Mouse (Mus musculus) cerebellum, adult 9-11 months (tissue): Measurements from ENCODE around the gene Rapgef4.
A peak's percentile ranks its signal among the peaks of the same experiment; 100 is the strongest.

Source experiments
- DNase-seq: peaks from one replicate; pipeline ENCODE4 v3.0.0; 2022

Gene Rapgef4

DNA sequence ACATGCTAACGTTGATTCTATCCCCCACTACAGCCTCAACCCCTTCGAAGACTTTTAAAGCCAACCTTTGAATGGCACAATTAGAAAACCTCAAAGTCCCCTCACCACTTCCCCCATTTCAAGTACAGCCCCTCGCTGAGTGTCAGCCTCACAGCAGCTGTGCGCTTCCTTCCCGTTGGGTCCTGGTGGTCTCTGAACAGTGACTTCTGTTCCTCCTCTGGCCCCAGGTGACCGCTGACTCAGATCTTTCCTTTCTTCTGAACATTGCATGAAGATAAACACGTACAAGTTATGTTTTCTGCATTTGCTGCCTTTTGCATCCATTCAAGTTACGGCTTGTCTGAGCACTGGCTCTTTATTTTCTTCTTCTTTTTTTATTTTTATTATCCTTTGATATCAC, 98.1 kb downstream of the Rapgef4 start:
- no peak for DNase-seq

DNA sequence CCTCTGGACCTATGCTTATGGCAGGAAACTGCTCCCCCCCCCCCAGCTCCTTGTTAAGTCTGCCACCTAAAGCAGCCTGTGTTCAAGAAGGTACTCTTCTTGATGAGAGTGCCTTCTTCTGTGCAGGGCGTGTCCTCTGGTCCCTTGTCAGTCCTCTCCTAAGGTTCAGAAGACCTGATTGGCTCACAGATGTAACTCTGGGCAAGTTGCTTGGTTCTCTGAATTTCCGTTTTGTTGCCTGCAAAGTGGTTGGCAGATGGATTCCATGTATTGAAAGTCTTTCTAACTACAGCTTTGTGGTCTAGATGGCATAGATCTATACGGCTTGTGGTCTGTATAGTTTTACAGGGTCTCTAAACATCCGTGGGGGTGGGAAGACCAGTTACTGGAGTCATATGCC, 101.8 kb downstream of the Rapgef4 start:
- DNase-seq, result no peak

DNA sequence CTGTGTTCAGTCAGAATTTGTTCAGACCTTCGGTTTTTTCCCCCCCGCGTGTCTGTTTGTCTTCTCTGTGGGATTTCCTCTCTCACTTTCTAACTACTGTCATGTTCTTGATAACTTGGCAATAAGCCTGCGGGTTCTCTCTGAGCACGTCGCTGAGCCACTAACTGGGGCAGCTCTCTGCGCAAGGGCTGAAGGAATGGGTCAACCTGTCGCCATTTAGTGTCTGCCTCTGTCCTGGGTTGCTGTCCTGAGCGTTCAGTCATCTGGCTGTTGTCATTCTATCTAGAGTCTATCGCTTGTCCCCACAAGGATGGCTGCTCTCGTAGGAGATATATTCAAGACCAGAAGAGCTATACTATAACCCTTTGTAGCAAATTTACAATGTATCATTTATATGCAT, 107.8 kb downstream of the Rapgef4 start:
- no peak for DNase-seq

DNA sequence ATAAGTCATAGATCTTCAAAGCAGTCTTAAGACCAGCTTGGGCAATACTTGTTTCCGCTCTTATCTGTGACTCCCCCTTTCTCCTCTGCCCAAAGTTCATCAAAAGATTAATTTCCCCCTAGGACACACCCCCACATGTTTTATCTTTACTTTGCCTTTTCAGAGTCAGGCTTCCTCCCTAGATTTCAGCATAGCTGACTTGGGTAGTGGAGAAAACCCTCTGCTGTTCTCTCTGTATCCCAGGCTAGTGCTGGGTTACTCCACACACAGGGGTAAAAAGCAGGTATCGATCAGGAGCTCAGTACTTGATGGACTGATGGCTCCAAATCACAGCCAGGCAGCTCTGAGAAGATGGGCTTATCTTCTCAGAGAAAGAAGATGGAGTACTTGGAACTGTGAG, 109.0 kb downstream of the Rapgef4 start:
- DNase-seq, result no peak

DNA sequence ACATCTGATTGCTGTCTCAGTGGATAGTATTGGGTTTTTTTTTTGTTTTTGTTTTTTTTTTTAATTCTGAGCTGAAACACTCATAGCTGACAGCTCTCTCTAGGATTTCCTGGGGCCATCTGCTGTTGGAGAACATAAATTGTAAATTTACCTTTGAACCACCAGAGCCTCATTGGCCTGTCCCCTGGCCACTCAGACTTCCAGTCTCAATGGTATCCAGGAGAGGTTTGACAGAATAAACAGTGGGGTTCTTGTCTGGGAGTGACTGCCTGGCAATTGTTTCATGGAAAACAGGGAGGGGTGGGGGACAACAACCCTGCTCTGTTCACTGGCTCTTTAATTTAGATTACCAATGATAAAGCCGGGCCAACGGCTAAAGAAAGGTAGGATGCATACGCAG, 111.0 kb downstream of the Rapgef4 start:
- DNase-seq, result no peak

DNA sequence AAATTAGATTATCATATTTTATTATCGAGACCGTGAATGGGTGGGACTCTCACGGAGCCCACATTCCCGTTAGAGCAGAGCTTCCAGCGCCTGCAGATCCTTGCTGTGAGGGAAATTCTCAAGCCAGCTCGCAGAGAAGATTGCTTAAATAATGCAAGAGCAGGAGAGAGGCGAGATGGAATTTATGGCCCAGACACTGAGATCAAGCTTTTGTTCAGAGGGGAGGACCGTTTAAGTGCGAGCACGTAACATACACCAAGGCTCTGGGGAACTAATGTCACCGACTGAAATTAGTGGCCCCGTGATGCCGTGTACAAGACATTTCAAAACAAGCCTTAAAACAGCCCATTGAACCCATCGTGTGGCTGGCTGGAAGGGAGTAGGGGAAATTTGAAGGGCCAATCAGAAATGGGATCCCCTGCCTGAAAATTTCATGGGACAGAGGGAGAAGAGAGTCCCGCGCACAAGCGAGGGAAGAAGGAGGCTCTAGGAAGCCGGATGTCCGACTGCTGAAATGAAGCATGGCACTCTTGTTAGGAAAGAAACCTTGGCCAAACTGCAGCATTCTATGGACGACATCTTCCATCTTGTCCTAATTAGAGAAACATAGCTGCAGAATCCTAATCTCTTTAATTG, 112.5 kb downstream of the Rapgef4 start:
- DNase-seq, result no peak

DNA sequence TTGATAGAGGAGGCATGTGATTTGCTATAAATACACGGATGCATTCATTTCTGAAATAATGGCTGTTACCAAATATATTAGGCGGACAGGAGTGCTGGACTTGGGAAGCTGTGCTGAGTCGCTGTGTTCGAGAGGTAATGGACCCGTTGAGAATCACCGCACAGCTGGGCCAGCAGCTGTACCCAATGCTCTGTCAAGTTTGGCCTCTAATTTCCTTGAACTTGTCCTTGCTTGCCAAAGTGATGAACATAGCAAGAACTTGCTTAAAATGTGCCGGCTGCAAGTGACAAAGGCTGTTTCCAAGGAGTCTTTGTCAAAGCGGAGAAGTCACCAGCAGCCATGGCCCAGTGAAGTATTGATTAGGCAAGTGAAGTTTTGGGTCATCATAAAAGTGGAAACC, 113.0 kb downstream of the Rapgef4 start:
- no peak for DNase-seq

DNA sequence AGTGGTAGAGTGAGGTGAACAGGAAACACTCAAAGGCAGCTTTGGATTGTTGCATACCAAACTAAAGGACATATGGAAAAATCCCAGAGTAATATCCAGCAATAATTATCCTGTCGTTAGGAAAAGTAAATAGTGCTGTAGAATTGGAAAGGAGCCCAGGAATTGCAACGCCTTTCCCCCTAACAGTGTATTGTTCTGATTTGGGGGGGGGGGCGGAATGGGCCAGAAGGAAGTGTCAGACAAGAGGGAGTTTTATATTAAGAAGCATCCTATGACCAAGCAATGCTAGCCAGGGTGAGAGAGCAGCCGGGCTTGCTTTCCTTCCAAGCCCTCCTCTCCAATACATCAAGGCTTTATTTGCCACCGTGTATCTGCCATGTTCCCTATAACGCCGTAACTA, 113.4 kb downstream of the Rapgef4 start:
- DNase-seq, result no peak

DNA sequence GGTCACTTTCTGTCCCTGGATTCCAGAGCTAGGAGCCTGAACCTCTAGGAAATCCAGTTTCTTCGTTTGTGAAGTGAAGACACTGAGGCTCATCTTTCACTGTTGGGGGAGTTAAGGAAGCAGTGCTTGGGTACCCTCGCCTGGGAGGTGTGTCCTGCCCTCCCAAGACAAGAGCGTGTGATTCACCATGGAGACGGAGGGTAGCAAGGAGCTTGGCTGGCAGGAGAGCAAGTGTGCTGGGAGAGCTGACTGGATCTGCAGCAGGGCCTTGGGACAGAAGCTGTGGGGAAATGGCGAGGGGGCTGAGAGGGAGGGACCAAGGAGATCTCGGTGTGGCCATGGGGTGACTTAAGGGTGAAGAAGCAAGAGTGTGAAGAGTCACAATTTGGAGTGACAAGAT, 114.0 kb downstream of the Rapgef4 start:
- no peak for DNase-seq

DNA sequence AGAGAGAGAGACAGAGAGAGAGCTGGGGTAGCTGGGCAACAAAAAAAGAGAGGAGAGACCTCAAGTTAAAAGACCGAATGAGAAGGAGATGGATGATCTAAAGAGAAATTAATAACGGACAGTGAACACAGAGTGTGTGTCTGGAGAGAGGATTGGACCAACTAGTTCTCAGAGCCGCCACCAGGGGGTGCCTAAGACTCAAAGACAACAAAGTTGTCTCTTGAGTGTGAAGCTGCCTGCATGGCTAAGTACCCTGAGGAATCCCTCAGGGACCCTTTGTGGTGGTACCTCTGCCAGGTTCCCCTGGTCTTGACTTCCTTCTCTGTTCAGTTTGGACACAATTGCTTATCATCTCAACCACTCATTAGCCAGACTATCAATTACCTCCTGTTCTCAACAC, 115.3 kb downstream of the Rapgef4 start:
- no peak for DNase-seq

DNA sequence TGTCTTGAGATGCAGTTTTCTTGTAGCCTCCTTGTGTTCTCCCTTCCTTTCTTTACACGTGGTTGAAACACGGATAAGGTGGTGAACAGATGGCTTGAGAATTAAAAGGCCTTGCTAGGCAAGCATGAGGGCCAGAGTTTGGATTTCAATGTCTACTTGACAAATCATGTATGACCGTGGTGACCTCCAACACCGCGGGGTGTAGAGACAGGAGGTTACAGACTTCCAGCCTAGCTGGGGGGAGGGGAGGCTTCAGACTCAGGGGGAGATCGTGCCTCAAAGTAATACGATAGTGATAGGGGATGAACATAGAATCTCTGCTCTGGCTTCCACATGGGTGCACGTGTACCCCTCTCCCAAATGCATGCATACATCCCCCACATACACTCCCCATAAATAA, 117.3 kb downstream of the Rapgef4 start:
- no peak for DNase-seq

DNA sequence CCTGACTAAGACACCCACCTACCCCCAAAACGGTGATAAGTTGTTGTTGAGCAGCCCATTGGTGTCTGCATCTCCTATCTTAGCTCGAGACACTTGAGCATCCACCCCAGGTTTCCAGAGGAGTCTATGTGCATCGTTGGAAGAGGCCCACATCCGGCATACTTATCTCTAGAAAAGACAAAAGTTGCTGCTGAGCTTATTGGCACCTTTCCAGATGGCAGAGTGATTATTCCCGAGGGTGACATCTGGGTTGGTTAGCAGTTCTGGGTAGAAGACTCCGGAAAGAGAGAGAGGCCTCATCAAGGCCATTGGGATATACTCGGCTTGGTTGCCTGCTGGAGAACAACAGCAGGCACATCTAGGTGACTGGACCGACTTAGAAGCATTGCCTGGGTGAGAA, 123.6 kb downstream of the Rapgef4 start:
- DNase-seq, result no peak

DNA sequence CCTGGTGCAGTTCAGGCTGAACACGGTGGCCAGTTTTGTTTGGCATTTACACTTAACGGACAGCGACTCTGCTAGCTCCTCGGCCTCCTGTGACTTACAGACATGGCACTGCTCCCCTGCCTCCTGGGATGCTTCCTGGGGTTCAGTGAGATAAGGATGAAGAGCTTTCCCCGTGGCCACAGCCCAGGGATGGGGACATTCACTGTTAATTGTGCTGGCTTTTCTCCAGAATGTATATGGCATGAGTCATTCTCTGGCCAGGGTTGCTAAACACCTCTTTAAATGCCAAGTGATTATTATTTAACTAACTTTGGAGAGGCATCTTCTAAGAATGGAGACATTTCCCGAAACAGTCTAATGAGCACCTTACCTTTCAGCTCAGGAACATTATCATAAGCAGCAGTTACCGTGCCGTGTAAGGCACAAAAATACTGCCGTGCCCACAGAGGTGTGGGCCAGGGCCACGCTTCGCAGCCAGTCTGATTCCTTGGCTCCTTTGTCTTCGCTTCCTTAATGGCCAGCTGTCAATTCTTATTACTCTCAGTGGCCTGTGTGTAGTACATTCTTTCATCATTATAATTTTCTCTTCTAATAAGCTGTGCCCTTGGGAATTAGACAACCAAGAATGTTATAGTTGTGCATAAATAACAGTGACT, 126.6 kb downstream of the Rapgef4 start:
- DNase-seq, result peak; percentile 47

DNA sequence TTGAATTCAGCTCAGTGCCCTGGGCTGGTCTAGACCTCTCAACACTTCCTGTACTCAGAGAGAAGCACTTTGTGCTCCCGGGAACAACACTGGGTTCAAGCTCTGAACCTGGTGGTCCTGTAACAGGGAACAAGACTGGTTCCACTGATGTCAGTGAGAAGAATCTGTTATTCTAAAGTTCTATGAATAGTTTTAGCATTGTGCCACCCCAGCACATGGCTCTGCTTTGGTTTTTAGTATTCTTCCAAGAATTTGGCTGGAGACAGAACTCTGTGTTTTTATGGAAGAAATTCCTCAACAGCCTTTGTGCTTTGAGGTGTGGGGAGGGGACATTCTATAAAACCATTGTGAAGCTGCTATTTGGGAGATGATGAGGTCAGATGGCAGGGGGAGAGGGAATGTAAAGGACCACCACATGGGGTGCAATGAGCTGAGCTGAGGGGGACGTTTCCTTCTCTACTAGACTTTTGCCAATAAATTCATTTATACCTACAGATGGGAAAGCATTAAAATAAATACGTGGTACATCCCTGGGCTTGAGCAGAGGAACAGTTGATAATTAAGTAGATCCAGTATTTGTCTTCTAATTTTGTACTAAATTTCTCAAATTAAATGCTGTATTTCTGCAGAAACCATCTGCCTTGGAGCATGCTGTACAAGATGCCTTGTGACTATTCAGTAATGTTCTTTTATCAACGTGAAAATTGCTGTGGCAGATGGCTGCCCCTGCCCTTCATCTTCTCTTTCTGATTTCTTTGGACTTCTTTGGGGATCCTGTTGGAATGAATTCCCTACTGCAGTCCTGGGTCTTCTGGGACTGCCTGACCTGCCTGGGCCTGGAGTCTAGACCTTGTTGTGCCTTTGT, 127.6 kb downstream of the Rapgef4 start:
- DNase-seq, result no peak

DNA sequence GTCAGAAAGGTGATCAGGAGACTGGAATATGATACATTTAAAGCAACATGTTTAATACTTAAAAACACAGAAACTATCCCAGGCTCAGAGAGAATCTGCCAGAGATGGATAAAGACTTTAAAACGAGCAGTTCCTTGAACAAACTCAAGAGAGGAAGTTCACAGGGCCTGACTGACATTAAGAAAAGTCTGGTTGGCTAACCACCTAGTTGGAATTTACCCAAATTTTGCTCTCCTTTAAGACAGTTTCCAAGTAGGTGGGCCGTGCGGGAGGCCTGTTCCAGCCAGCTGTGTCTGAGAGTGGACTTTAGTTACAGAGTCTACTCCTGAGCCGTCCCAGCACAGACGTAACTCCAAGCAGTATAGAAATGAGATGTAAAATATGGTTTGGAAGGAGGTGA, 129.4 kb downstream of the Rapgef4 start:
- no peak for DNase-seq

DNA sequence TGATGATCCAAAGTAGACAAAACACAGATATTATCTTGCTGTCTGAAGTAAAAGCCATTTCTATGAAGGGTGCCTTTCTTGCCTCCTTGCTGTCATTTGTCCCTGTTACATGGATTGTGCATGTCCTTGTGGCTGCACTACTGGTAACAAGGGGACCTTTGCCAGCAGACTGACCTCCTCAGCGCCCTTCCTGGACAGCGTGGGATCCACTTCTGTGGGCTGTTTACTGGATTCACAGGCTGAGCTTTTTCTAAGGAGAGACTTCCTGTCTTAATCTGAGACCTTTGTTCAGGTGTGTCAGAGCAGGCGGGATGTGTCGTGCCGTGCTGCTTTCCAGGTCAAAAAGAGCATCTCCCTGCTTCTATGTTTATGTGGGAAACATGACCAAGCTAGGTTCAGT, 132.7 kb downstream of the Rapgef4 start:
- DNase-seq, result no peak

DNA sequence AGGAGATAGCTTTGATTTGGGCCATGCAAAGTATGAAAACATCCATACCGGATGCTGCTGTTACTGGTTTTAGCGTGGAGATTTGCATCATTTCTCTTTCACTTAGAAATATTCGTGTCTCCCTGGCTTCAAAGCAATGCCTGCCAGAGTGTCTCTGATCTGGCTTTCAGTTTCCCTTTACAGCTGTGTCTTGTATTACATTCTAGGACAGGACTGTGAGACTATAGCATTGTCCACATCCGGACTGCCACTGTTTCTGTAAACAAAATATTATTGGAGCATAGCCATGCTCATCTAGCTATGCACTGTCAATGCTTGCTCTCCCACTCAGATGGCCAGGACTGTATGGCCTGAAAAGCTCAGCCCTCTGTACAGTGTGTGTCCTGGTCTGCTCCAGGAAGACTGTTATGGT, 133.1 kb downstream of the Rapgef4 start:
- no peak for DNase-seq

DNA sequence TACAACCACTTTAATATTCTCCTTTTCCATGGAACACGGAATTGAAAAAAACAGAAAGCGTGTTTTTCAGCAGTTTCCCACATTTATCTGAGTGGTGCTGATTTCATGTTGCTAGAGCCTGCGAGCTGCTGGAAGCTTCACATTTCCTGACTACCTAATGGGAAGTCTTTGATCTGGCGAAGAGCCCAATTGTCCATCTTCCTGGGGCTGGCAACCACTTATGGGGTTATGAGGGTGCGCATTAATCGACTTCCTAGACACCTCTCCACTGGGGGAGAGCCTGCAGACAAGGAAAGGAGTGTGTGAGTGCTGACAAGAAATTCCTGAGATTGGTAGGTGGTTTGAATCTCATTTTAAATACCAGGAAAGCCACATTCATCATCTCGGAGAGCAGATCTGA, 135.1 kb downstream of the Rapgef4 start:
- DNase-seq, result peak; percentile 61

DNA sequence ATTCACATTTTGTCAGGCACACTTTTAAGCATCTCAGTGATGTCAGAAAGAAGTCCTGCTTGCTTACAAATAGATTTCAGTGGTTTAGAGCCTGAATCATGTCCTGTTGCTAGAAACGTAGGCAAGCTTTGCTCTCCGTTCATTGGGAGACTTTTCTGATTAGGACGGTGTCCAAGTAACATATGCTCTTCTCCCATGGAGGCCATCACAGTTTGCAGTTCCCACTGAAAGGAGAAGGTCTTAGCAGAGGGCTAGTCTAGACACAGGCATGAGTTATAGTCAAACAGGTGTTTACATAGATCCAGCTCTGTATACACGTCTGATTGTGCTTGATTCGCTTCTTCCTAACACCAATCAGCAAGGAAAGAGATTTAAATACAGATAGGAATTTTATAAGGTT, 135.7 kb downstream of the Rapgef4 start:
- peak; percentile 65 for DNase-seq

DNA sequence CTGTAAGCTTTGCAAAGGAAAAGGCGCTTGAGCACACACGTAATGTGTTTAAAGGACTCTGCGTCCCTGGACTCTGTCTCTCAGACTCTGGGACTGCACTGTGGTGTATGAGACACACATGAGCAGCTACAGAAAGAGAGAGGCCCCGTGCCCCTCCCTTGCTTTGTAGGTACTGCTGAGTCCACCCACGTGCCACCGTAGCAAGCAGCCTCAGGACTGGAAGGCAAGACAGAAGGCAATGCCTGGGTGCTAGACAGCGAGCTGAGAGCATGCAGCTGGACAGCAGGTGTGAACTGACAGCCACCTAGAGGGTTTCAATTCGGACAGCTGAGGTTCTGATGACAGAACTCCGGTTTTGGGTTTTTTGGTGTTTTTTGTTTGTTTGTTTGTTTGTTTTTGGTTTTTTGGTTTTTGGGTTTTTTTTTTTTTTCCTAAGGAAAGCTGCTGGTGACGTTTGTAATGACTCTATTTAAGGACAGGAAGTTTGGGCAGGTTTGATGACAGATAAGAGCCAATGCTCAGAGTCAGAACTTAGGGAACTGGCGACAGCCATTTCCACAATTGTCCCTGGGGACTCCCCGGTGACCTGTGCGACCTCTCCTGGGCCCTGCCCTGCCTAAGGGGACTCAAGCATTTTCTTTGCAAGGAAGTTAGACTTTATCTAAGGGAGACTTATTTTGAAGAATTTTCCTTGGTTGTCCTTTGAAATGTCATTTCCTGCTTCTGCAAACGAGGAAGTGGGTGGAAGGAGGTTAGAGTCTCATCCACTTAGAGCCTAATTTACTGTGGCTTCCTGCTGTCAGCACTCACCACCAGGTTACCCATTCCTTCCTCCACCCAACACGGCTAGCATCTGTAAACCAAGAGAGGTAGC, 136.3 kb downstream of the Rapgef4 start:
- no peak for DNase-seq

DNA sequence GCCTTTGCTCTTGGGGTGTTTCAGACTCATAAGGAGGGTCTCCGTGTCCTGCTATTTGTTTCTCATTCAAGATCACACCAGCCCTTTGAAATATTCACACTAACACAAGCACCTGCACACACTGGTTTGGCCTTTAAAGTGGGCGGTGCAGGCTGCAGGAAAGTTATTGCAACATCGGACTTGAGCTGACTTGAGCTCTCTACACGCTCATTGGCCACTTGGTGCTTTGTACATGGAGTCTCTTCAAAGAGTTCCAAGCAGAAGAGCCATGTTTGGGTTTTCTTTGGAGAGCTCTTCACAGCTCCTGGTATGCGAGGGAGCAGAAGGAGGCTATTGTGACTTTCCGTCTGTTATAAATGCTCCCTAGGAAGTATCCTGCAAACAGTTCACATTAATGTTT, 139.2 kb downstream of the Rapgef4 start:
- no peak for DNase-seq

DNA sequence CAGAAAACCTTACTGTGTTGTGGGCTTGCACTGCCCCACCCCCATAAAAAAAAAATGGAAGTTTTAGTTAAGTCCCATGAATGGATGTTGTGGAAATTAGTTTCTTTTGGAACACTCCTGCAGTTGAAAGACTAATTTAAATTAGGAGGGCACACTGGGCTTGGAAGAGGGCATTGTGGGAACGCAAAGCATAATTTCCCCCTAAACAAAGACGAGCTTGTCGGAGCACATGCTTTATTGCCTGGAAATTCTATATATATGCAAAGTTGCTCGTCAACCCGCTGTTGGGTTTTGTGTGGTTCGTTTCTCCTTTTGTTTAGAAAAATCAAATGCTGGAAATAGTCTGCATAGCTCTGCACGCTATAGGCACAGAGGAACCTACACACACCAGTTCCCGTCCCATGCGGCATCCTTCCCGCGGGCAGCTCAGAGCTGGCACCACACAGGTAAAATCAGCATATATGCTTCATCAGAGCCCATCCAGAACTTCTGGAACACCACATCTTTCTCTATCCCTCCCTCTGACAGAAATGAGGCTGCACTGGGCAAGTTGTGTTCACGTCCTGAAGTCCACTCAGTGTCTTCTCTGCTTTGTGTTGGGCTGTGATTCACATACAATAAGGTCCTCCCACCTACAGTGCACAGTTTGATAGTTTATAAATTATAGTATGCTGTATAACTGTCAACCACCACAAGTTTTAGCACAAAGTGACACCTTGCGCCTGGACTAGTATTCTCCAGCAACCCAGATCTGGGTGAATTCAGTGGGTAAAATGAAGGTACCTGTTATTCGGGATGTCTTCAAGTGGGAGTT, 141.6 kb downstream of the Rapgef4 start:
- no peak for DNase-seq
